Mouse (Mus musculus): ENCODE results near the gene Zdhhc15. TPM values are rescaled to one million over a fixed set of nuclear protein-coding genes. Genes with fewer than 3 reads are reported as not detected.

The Zdhhc15 gene
- polyA plus RNA-seq, 1 experiment from 2014 or later: 4.5 TPM

Other genes with a start within 250 kb of the Zdhhc15 start
- gene Uprt, start 188.2 kb downstream of the Zdhhc15 start, polyA plus RNA-seq (2015; fragmentation: Nextera tagmentation; extraction: Ambion mirVana): 0.69 and 0.86 TPM in 2 replicates
- 0.17 and 0.35 TPM in 2 replicates for gene Magee2, start 186.2 kb upstream of the Zdhhc15 start, polyA plus RNA-seq (2015; fragmentation: Nextera tagmentation; extraction: Ambion mirVana)

Measured in thymus, postnatal 0 days (tissue).